8 mouse cellular contexts compared by ENCODE assay signal in genomic region chr2:120154361-120154894, GRCm38 (mm10). TPM values are rescaled to one million over a fixed set of nuclear protein-coding genes. Genes with fewer than 3 reads are reported as not detected.
DNase-seq lines count a peak whose midpoint lies in the region; ATAC-seq lines count a peak whose summit lies in the region.

Ehd4 (minus strand) TSS chr2:120154606.

- ATAC-seq in inflammation-experienced regulatory T-cells, adult 6 months = peak; percentile 96
- peak; percentile 97 for ATAC-seq in megakaryocyte-erythroid progenitor cell, adult 5-6 weeks (replicated peaks; ENCODE audit: low FRiP score, low TSS enrichment, poor library complexity, severe bottlenecking)

- intact Hi-C loops in gastrocnemius, postnatal 14 days (cut with DNase I; ENCODE audit: low total_unique reads) = no loop called here
- intact Hi-C loops in left cerebral cortex, postnatal 10 days (cut with DNase I) = loop anchor here (5.0 kb wide), 1 partner anchor 57 kb away; no protein-coding TSS in a partner anchor

- peak; percentile 99 to 100 for DNase-seq in adrenal gland, adult (ENCODE audit: inconsistent age in 2 of 2, low spot score in 1 of 2)
- peak; percentile 98 for DNase-seq in embryo, embryonic 10.5 days (ENCODE audit: low spot score)
- peak; percentile 99 for DNase-seq in gastrocnemius, postnatal 14 days
- DNase-seq in left cerebral cortex, postnatal 10 days (ENCODE audit: extremely low spot score in 1 of 2, low spot score in 2 of 2) = peak; percentile 97 to 99
- DNase-seq in right cerebral cortex, postnatal 25 days = peak; percentile 98
- DNase-seq in urinary bladder, postnatal 4 days (ENCODE audit: low spot score in 2 of 2) = peak; percentile 96 to 99

RNA-seq across cellular contexts. Expression of gene Ehd4, which starts in this region (rescaled TPM):
- total RNA-seq in gastrocnemius, postnatal 14 days (2021) = 10 to 100 TPM; 72.8 to 89.4 TPM
- polyA plus RNA-seq in inflammation-experienced regulatory T-cells, adult 6 months (2017; shearing (Covaris generic)) = 10 to 100 TPM in 1 of 3 experiments, 1 to 10 TPM in 2; 2.9 to 16.2 (median 3.9) TPM
- total RNA-seq in left cerebral cortex, postnatal 10 days (2021) = 10 to 100 TPM in 1 of 2 experiments, 1 to 10 TPM in 1; 9.4 to 10.7 TPM
- 17.8 and 17.9 TPM in 2 replicates for total RNA-seq in megakaryocyte-erythroid progenitor cell, adult 5-6 weeks (2014; fragmentation: Nextera tagmentation)
- 19.1 and 25.7 TPM in 2 replicates for total RNA-seq in megakaryocyte-erythroid progenitor cell, adult 5-6 weeks (2017)

Comparison
In these comparisons a context has a peak if more than half of its experiments do, and no peak if none do; other contexts are left out.
1. Peak in every context shown above with its lines: DNase-seq and ATAC-seq.